Mouse (Mus musculus): ENCODE measurements around the gene Cdh5.

GRCm38 (mm10) chr8:104068421-104069035 is 32.9 kb upstream of the Cdh5 start:
- TF ChIP-seq CTCF (IDR thresholded peaks at IDR 0.05; ENCODE audit: low read depth) (no peak), EP300 (optimal IDR thresholded peaks at IDR 0.05) (no peak)
